Mouse (Mus musculus): ENCODE measurements around the gene Ppp1r9b.
A peak's percentile ranks its signal among the peaks of the same experiment; 100 is the strongest.

Ppp1r9b gene

DNA sequence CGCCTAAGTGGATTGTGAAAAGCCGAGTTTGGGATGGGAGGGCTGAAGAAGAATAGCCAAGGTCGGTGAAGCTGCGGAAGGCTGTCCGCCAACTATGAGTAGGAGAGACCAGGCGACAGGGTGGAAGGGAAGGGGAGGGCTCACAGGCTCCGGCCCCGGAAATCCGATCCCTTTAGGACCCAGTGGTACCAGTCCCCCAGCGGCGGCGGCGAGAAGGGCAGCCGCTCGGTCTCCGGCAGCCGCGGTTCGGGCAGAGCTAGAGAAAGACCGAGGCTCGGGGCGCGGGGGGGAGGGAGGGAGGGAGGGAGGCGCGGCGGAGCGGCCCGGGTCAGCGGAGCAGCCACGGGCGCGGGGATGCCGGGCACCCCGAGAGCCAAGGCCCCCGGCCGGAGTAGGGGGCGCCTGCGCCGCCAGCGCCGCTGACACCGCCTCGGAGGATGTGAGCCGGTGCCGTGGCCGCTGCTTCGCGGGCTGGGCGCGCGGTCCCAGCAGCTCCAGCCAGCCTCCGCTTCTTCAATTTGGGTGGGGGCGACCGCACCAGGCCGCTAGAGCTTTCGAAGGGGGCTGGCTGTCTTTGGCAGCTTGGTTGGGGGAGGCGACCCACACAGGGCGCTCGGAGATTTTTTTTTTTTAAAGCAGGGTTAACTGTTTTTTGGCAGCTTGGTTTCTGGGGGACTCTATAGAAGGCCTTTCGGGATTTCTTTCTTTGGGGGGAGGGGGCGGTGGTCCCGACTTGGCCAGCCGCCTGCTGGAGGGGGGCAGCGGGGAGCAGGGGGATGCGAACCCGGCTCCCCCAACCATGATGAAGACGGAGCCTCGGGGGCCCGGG is at the start of gene Ppp1r9b:
Gene Ppp1r9b, plus strand, starts transcription at position 287 of the 829 bp plus-strand sequence.
- Histone ChIP-seq H3K9me3 (ENCODE audit: low read length) (no peaks in the 10 kb centered on the region), H3K36me3 (ENCODE audit: insufficient read depth, low read length) (peaks cover 25% of the 10 kb centered on the region), H3K27me3 (ENCODE audit: insufficient read depth, low read length) (peaks cover 32% of the 10 kb centered on the region), H3K4me1 (replicated peaks; ENCODE audit: low read depth, low read length) (peaks cover 83% of the 10 kb centered on the region), H3K4me3 (replicated peaks; ENCODE audit: low read length) (peak within 1 kb of the TSS; percentile 86)
- TF ChIP-seq CTCF (conservative IDR thresholded peaks at IDR 0.05; ENCODE audit: low read length), result peak; percentile 24
- TF ChIP-seq POU5F1 (IDR thresholded peaks at IDR 0.05; ENCODE audit: borderline replicate concordance, low read length), result no peak
- no peak for TF ChIP-seq NANOG (IDR thresholded peaks at IDR 0.05; ENCODE audit: borderline replicate concordance, low read length)

DNA sequence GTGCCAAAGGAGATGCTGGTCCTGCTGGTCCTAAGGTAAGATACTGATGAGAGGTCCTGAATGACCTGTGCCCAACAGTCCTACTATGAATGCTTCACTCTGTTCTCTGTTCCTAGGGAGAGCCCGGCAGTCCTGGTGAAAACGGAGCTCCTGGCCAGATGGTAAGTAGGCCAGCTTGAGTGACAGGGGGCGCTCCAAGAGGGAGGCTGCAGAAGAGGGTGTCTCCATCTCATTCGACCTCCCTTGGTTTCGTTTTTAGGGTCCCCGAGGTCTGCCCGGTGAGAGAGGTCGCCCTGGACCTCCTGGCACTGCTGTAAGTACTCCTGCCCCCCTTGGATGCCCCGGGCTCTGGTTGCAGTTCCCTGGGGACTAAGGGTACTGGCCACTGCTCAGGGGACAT is 49.7 kb upstream of the Ppp1r9b start:
- Histone ChIP-seq H3K27me3 (ENCODE audit: insufficient read depth, low read length) (peaks cover 87% of the 10 kb centered on the region), H3K9me3 (ENCODE audit: low read length) (no peaks in the 10 kb centered on the region), H3K4me3 (replicated peaks; ENCODE audit: low read length) (no peak overlapping the region), H3K36me3 (ENCODE audit: insufficient read depth, low read length) (no peaks in the 10 kb centered on the region), H3K4me1 (replicated peaks; ENCODE audit: low read depth, low read length) (peaks cover 19% of the 10 kb centered on the region)
- no peak for TF ChIP-seq POU5F1 (IDR thresholded peaks at IDR 0.05; ENCODE audit: borderline replicate concordance, low read length)
- no peak for TF ChIP-seq NANOG (IDR thresholded peaks at IDR 0.05; ENCODE audit: borderline replicate concordance, low read length)
- TF ChIP-seq CTCF (conservative IDR thresholded peaks at IDR 0.05; ENCODE audit: low read length), result no peak

DNA sequence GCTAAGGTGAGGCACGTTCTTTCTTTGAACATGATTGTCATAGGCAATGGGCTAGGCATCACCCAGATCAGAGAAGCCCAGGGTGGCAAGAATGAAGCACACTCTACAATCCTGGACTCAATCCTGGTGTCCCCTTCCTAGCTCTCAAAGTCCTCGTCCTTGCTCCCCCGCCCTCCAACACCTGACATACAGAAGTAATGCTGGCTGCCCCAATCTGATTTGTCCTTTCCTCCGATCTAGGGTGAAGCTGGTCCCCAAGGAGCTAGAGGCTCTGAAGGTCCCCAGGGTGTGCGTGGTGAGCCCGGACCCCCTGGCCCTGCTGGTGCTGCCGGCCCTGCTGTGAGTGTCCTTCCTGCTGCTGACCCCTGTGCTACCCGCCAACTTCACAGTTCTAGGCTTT is 49.1 kb upstream of the Ppp1r9b start:
- Histone ChIP-seq H3K27me3 (ENCODE audit: insufficient read depth, low read length) (peaks cover 88% of the 10 kb centered on the region), H3K4me1 (replicated peaks; ENCODE audit: low read depth, low read length) (peaks cover 13% of the 10 kb centered on the region), H3K9me3 (ENCODE audit: low read length) (no peaks in the 10 kb centered on the region), H3K36me3 (ENCODE audit: insufficient read depth, low read length) (no peaks in the 10 kb centered on the region), H3K4me3 (replicated peaks; ENCODE audit: low read length) (no peak overlapping the region)
- TF ChIP-seq POU5F1 (IDR thresholded peaks at IDR 0.05; ENCODE audit: borderline replicate concordance, low read length) (no peak), CTCF (conservative IDR thresholded peaks at IDR 0.05; ENCODE audit: low read length) (no peak)

DNA sequence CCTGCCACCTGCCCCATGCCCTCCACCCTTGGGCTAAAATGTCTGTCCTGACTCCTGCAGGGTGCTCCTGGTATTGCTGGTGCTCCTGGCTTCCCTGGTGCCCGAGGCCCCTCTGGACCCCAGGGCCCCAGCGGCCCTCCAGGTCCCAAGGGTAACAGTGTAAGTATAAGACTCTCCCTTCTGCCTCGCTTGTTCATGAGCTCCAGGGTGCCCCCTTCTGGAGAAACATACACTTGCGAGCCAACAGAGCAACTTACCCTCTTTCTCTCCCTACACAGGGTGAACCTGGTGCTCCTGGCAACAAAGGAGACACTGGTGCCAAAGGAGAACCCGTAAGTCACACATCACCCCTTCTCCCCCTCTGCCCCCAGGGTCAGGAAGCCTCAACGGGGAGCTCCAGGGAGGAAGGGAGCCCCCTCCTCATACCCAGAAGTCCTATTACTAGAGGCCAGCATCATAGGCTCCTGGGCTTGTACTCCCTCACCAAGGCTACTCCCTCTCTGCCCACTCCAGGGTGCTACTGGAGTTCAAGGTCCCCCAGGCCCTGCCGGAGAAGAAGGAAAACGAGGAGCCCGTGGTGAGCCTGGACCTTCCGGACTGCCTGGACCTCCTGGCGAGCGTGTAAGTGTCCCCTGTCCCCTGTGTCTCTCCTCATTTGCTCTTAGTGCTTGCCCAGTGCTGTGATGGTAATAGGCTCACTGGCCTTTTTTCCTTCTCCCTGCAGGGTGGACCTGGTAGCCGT is 48.4 kb upstream of the Ppp1r9b start:
- H3K4me1 ChIP-seq (replicated peaks; ENCODE audit: low read depth, low read length), result peaks cover 9% of the 10 kb centered on the region
- TF ChIP-seq CTCF (conservative IDR thresholded peaks at IDR 0.05; ENCODE audit: low read length) (peak; percentile 54), NANOG (IDR thresholded peaks at IDR 0.05; ENCODE audit: borderline replicate concordance, low read length) (no peak)
- H3K27me3 ChIP-seq (ENCODE audit: insufficient read depth, low read length), result peaks cover 94% of the 10 kb centered on the region
- H3K4me3 ChIP-seq (replicated peaks; ENCODE audit: low read length), result no peak overlapping the region
- no peaks in the 10 kb centered on the region for H3K36me3 ChIP-seq (ENCODE audit: insufficient read depth, low read length)
- no peaks in the 10 kb centered on the region for H3K9me3 ChIP-seq (ENCODE audit: low read length)

DNA sequence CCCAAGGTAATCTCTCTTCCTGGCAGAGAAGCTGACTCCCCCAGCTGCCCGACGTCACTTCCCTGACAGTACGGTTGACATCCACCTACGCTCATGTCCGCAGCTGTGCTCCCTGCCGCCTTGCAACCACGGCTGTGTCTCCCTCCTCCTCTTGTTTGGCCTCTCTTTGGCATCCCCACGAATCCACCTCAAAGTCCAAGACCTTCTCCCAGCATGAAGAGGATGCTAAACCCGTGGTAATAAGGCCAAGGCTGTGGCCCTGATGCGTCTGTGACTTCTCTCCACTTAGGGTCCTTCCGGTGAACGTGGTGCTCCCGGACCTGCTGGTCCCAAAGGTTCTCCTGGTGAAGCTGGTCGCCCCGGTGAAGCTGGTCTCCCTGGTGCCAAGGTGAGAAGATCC is 47.8 kb upstream of the Ppp1r9b start:
- Histone ChIP-seq H3K36me3 (ENCODE audit: insufficient read depth, low read length) (no peaks in the 10 kb centered on the region), H3K4me1 (replicated peaks; ENCODE audit: low read depth, low read length) (peaks cover 3% of the 10 kb centered on the region), H3K27me3 (ENCODE audit: insufficient read depth, low read length) (peaks cover 94% of the 10 kb centered on the region), H3K9me3 (ENCODE audit: low read length) (no peaks in the 10 kb centered on the region), H3K4me3 (replicated peaks; ENCODE audit: low read length) (no peak overlapping the region)
- no peak for TF ChIP-seq CTCF (conservative IDR thresholded peaks at IDR 0.05; ENCODE audit: low read length)
- TF ChIP-seq NANOG (IDR thresholded peaks at IDR 0.05; ENCODE audit: borderline replicate concordance, low read length), result no peak
- TF ChIP-seq POU5F1 (IDR thresholded peaks at IDR 0.05; ENCODE audit: borderline replicate concordance, low read length), result no peak

DNA sequence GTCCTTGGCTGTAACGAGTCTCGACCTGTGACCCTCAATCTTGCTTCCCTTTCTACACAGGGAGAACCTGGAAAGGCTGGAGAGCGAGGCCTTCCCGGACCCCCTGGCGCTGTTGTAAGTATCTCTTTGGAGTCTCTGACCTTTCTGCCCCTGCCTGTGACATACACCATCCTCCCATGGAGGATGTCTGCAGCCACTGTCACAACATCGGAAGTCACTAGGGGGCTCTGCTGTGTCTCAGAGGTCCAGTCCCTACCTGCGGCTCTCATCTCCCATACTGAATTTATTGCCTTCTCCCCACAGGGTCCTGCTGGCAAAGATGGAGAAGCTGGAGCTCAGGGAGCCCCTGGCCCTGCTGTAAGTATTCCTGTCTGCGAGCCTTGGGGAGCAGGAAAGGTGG is 46.5 kb upstream of the Ppp1r9b start:
- no peak overlapping the region for H3K4me3 ChIP-seq (replicated peaks; ENCODE audit: low read length)
- no peak for TF ChIP-seq NANOG (IDR thresholded peaks at IDR 0.05; ENCODE audit: borderline replicate concordance, low read length)
- TF ChIP-seq CTCF (conservative IDR thresholded peaks at IDR 0.05; ENCODE audit: low read length), result 0 out of 2 replicates have a peak, but pooled peaks have one; percentile 9
- TF ChIP-seq POU5F1 (IDR thresholded peaks at IDR 0.05; ENCODE audit: borderline replicate concordance, low read length), result no peak
- H3K9me3 ChIP-seq (ENCODE audit: low read length), result no peaks in the 10 kb centered on the region
- H3K36me3 ChIP-seq (ENCODE audit: insufficient read depth, low read length), result no peaks in the 10 kb centered on the region
- peaks cover 96% of the 10 kb centered on the region for H3K27me3 ChIP-seq (ENCODE audit: insufficient read depth, low read length)
- no peaks in the 10 kb centered on the region; the same call in 1 of the 2 replicates for H3K4me1 ChIP-seq (replicated peaks; ENCODE audit: low read depth, low read length)

DNA sequence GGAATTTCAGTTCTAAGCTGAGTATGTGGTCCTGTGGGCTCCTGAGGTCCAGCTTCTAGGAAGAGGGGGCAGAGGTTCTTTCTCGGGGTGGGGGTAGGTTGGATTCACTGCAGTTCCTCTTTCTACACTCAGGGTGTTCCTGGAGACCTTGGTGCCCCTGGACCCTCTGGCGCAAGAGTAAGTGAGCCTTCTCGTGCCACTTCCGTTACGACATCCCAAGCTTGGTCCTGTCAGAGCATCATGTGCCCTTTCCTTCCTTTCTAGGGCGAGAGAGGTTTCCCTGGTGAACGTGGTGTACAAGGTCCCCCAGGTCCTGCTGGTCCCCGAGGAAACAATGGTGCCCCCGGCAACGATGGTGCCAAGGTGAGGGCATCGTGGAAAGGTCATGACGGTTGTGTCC is 45.6 kb upstream of the Ppp1r9b start:
- Histone ChIP-seq H3K27me3 (ENCODE audit: insufficient read depth, low read length) (peaks cover 88% of the 10 kb centered on the region), H3K9me3 (ENCODE audit: low read length) (peaks cover 4% of the 10 kb centered on the region), H3K36me3 (ENCODE audit: insufficient read depth, low read length) (no peaks in the 10 kb centered on the region), H3K4me1 (replicated peaks; ENCODE audit: low read depth, low read length) (peaks cover 9% of the 10 kb centered on the region; the same call in 1 of the 2 replicates), H3K4me3 (replicated peaks; ENCODE audit: low read length) (no peak overlapping the region)
- no peak for TF ChIP-seq NANOG (IDR thresholded peaks at IDR 0.05; ENCODE audit: borderline replicate concordance, low read length)
- no peak for TF ChIP-seq CTCF (conservative IDR thresholded peaks at IDR 0.05; ENCODE audit: low read length)
- no peak for TF ChIP-seq POU5F1 (IDR thresholded peaks at IDR 0.05; ENCODE audit: borderline replicate concordance, low read length)

DNA sequence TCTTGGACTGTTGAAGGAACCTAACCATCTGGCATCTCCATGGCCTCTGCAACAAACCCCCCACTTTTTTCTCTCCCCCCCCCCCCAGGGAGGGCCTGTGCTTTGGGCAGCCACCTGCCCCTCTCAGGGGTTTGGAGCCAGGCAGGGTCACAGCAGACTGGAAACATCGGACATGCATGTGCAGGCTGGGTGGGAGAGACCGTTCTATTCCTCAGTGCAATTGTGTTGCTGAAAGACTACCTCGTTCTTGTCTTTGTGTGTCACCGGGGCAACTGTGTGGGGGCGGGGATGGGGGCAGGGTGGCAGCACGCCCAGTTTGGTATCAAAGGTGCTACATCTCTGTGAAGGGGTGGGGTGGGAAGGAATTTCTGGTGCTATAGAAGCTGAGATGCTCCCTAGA is 38.7 kb upstream of the Ppp1r9b start:
- H3K27me3 ChIP-seq (ENCODE audit: insufficient read depth, low read length), result peaks cover 23% of the 10 kb centered on the region
- H3K4me1 ChIP-seq (replicated peaks; ENCODE audit: low read depth, low read length), result peaks cover 52% of the 10 kb centered on the region
- H3K4me3 ChIP-seq (replicated peaks; ENCODE audit: low read length), result peak overlapping the region; percentile 26; the same call in 1 of the 2 replicates
- TF ChIP-seq POU5F1 (IDR thresholded peaks at IDR 0.05; ENCODE audit: borderline replicate concordance, low read length) (no peak), CTCF (conservative IDR thresholded peaks at IDR 0.05; ENCODE audit: low read length) (no peak), NANOG (IDR thresholded peaks at IDR 0.05; ENCODE audit: borderline replicate concordance, low read length) (no peak)
- H3K36me3 ChIP-seq (ENCODE audit: insufficient read depth, low read length), result no peaks in the 10 kb centered on the region
- peaks cover 16% of the 10 kb centered on the region for H3K9me3 ChIP-seq (ENCODE audit: low read length)

All from E14TG2a.4 (cell line).